Mouse (Mus musculus) embryonic facial prominence, embryonic 14.5 days (tissue): ENCODE measurements at regions not wholly inside any gene's neighbourhood (a gene's known extent, or its start where the extent isn't known, plus 50 kb on each side); places are given as distances from the start of the nearest gene placed in this dataset.

Source experiments
- ATAC-seq: fragments of 200-750 bp; cut with Nextera tagmentation; 2 replicates; pipeline ENCODE4 v1.8.0; 2017; ENCODE audit warnings: low read depth, moderate number of reproducible peaks, moderate TSS enrichment
- DNase-seq: peaks from one replicate; pipeline ENCODE4 v3.0.0-alpha.2; 2015; ENCODE audit warnings: low spot score
- H3K27ac ChIP-seq: fragments of 300-500 bp; sonication (generic); replicated peaks from 2 replicates; pipeline ENCODE4 v1.5.1; 2014; ENCODE audit warnings: low read depth, mild to moderate bottlenecking, low read length, moderate library complexity
- H3K27me3 ChIP-seq: fragments of 300-500 bp; sonication (generic); replicated peaks from 2 replicates; pipeline ENCODE4 v1.6.1; 2014; ENCODE audit warnings: low read length; ENCODE audit not compliant: control insufficient read depth, insufficient read depth
- H3K36me3 ChIP-seq: fragments of 300-500 bp; sonication (generic); 2 replicates; pipeline ENCODE4 v1.6.1; 2014; ENCODE audit warnings: low read length, mixed read lengths; ENCODE audit not compliant: control insufficient read depth, insufficient read depth
- H3K4me1 ChIP-seq: fragments of 300-500 bp; sonication (generic); 2 replicates; pipeline ENCODE4 v1.6.1; 2014; ENCODE audit warnings: antibody characterized with exemption, low read length; ENCODE audit not compliant: control insufficient read depth, insufficient read depth
- H3K4me2 ChIP-seq: fragments of 300-500 bp; sonication (generic); 2 replicates; pipeline ENCODE4 v1.6.1; 2014; ENCODE audit warnings: low read depth, mild to moderate bottlenecking, low read length, moderate library complexity, mixed read lengths
- H3K4me3 ChIP-seq: fragments of 300-500 bp; sonication (generic); 2 replicates; pipeline ENCODE4 v1.5.1; 2014; ENCODE audit warnings: low read depth, mild to moderate bottlenecking, low read length
- H3K9ac ChIP-seq: fragments of 300-500 bp; sonication (generic); 2 replicates; pipeline ENCODE4 v1.6.1; 2014; ENCODE audit warnings: low read depth, mild to moderate bottlenecking, low read length, moderate library complexity, mixed read lengths
- H3K9me3 ChIP-seq: fragments of 300-500 bp; sonication (generic); 2 replicates; pipeline ENCODE4 v1.6.1; 2016; ENCODE audit warnings: low read length; ENCODE audit not compliant: control insufficient read depth
- WGBS: fragments of 180-500 bp; shearing (Covaris S2); extraction: QIAGEN DNeasy Blood & Tissue Kit; methylation state at CpG from one replicate; pipeline ENCODE4 v1.1.7; 2014; 5-methylcytosine and 5-hydroxymethylcytosine counted together

GRCm38 (mm10) chr5:54411275-54411904, 413.1 kb downstream of the Stim2 start:
- no peaks in the 10 kb centered on the region for H3K9me3 ChIP-seq
- no peaks in the 10 kb centered on the region for H3K27me3 ChIP-seq
- 55% methylated on average over 5 of the region's 5 CpGs for WGBS
- no peak overlapping the region for H3K4me3 ChIP-seq
- H3K36me3 ChIP-seq: no peaks in the 10 kb centered on the region
- peak; percentile 28 for DNase-seq
- H3K4me2 ChIP-seq: no peak overlapping the region
- H3K4me1 ChIP-seq: no peaks in the 10 kb centered on the region
- no peak overlapping the region for H3K9ac ChIP-seq
- no peak overlapping the region for H3K27ac ChIP-seq
- ATAC-seq: peak; percentile 90

- H3K4me3 ChIP-seq: no peak overlapping the region
- no peak overlapping the region for H3K4me2 ChIP-seq
- no peaks in the 10 kb centered on the region for H3K27me3 ChIP-seq
- no peaks in the 10 kb centered on the region for H3K36me3 ChIP-seq
- no peak for ATAC-seq
- no peaks in the 10 kb centered on the region for H3K4me1 ChIP-seq
- no peak overlapping the region for H3K9ac ChIP-seq
- DNase-seq: no peak
- 36% methylated on average over 5 of the region's 5 CpGs for WGBS
- no peaks in the 10 kb centered on the region for H3K9me3 ChIP-seq
- H3K27ac ChIP-seq: no peak overlapping the region
Observed at GRCm38 (mm10) chr5:54419811-54420470, 421.6 kb downstream of the Stim2 start.

DNA sequence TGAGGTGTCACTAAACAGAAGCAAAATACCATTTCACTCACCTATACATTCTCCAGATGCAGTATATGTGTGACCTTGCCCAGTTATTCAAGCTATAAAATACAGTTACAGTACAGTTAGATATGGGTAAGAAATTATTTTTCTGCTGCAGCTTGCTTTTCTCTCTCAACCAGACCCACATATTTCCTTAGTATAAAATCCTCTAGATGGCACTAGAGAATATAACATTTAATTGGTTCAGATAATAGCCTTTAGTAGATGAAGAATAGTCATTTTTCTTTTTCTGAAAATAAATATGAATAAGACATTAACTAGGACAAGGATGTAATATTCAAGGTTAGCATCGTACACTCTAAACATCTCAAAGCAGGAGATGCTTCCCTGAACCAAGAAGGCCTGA, 441.0 kb downstream of the Stim2 start:
- H3K9me3 ChIP-seq: no peaks in the 10 kb centered on the region
- WGBS: 76% methylated on average over 1 of the region's 1 CpGs
- DNase-seq (no peak), ATAC-seq (no peak)
- H3K36me3 ChIP-seq: no peaks in the 10 kb centered on the region
- H3K27ac ChIP-seq: no peak overlapping the region
- H3K4me3 ChIP-seq: no peak overlapping the region
- H3K9ac ChIP-seq: no peak overlapping the region
- no peaks in the 10 kb centered on the region for H3K4me1 ChIP-seq
- no peak overlapping the region for H3K4me2 ChIP-seq
- no peaks in the 10 kb centered on the region for H3K27me3 ChIP-seq

DNA sequence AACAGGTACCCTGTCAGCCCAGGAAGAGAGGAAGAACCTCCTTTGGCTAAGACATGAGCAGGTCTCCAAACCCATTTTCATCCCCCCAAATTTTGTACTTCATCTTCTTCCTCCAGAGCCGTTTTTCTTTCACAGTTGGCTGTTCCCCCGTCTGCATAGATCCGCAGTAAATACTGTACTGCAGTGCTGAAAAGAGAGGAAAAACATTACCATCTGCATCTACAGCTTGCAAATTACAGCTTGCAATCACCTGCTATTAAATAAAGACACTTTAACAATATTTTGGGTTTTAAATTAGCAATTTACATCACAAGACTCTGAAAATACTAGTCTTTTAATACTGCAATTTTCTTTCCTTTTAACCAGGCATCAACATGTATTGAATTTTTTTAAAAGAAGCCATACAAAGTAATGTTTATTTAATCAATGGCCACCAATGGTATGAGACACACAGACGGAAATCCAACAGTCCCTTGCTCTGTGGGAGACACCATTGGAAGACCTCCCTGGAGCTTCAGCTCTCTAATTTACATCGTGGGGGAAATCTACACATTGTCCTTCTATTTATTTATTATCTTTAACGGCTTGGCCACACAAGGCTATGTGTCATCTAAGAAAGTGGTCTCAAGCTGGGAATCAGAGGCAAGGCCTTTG, 442.6 kb downstream of the Stim2 start:
- Histone ChIP-seq H3K9ac (no peak overlapping the region), H3K36me3 (no peaks in the 10 kb centered on the region), H3K27ac (no peak overlapping the region), H3K27me3 (no peaks in the 10 kb centered on the region), H3K4me3 (no peak overlapping the region), H3K4me1 (no peaks in the 10 kb centered on the region), H3K9me3 (no peaks in the 10 kb centered on the region), H3K4me2 (no peak overlapping the region)
- ATAC-seq (no peak), DNase-seq (no peak)
- 57% methylated on average over 6 of the region's 6 CpGs for WGBS

DNA sequence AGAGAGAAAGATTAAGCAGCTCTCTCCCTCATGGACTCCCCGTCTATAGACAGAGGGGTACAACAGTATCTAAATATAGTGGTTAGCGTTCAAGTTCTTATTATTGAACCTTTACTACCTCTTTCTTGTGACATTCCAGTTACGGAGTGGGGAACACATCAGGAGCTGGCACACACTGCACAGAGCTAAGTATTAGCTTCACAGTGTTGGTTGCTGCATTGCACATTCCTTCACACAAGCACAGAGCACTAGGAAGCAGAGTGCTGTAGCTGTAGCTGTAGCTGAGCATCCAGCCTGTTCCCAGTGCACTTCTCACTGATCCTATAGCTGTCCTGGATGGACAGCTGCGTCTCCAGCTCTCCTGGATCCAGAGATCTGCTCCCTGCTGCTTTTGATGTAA, 443.3 kb downstream of the Stim2 start:
- DNase-seq (no peak), ATAC-seq (no peak)
- 88% methylated on average over 4 of the region's 4 CpGs for WGBS
- H3K36me3 ChIP-seq: no peaks in the 10 kb centered on the region
- no peak overlapping the region for H3K27ac ChIP-seq
- no peaks in the 10 kb centered on the region for H3K27me3 ChIP-seq
- no peak overlapping the region for H3K9ac ChIP-seq
- H3K4me2 ChIP-seq: no peak overlapping the region
- no peaks in the 10 kb centered on the region for H3K9me3 ChIP-seq
- H3K4me1 ChIP-seq: no peaks in the 10 kb centered on the region
- H3K4me3 ChIP-seq: no peak overlapping the region

DNA sequence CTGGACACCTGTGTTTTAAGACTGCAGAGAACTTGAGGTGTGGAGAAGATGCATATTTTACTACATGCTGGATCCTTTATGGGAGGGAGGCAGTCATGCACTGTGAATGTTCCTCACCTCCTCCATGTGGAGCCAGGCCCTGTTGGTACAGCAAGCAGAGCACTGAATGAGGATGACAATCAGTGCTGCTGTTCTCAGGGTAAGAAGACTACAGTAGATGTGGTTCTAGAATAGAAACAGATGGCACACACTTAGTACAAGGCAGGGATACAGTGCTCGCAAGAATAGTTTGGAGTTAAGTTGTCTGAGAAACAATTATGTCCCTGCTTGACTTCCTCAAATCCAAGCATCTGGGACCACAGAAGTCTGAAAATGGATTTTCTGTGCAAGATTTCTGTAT, 485.6 kb downstream of the Stim2 start:
- Histone ChIP-seq H3K9ac (no peak overlapping the region), H3K4me1 (no peaks in the 10 kb centered on the region), H3K27ac (no peak overlapping the region), H3K4me2 (no peak overlapping the region), H3K27me3 (no peaks in the 10 kb centered on the region), H3K4me3 (no peak overlapping the region), H3K9me3 (no peaks in the 10 kb centered on the region), H3K36me3 (no peaks in the 10 kb centered on the region)
- WGBS: 83% methylated on average over 1 of the region's 1 CpGs
- DNase-seq (no peak), ATAC-seq (no peak)
